In genomic region chr17:27534718-27535117, GRCm38 (mm10) we compare ENCODE assay signal across 8 mouse cellular contexts. TPM values are rescaled to one million over a fixed set of nuclear protein-coding genes. Genes with fewer than 3 reads are reported as not detected.
DNase-seq lines count a peak whose midpoint lies in the region; ATAC-seq lines count a peak whose summit lies in the region.

No protein-coding gene starts in this region.

- intact Hi-C loops in left cerebral cortex, postnatal 14 days (cut with DNase I) = loop anchor here (2.0 kb wide), 1 partner anchor 228 kb away; no protein-coding TSS in a partner anchor

- DNase-seq in ZHBTc4 (ENCODE audit: low read depth, low spot score) = peak; percentile 94
- peak; percentile 95 to 97 for DNase-seq in cerebellum, postnatal 4 days (ENCODE audit: low spot score in 2 of 2)
- DNase-seq in gastrocnemius, adult 8-10 months (ENCODE audit: low spot score in 2 of 2) = peak; percentile 67 to 71
- peak; percentile 84 to 93 for DNase-seq in left cerebral cortex, postnatal 14 days (ENCODE audit: low spot score in 2 of 2)
- DNase-seq in mesoderm, embryonic 11.5 days (ENCODE audit: low read depth, low spot score) = peak; percentile 94
- peak; percentile 83 for DNase-seq in right cerebral cortex, postnatal 25 days
- DNase-seq in urinary bladder, postnatal 4 days (ENCODE audit: low spot score in 2 of 2) = peak; percentile 73 to 92

- ATAC-seq in inflammation-experienced regulatory T-cells, adult 6 months = peak; percentile 65

RNA-seq across cellular contexts. Expression of gene Grm4, which starts 13.5 kb away (rescaled TPM):
- under 1 TPM in 1 of 4 experiments, not detected in 3; 0.11 TPM for total RNA-seq in gastrocnemius, adult 8-10 months (2022)
- under 1 TPM in 1 of 3 experiments, not detected in 2; 0.09 TPM for polyA plus RNA-seq in inflammation-experienced regulatory T-cells, adult 6 months (2017; shearing (Covaris generic))
- 10 to 100 TPM; 24.1 to 25.6 TPM for total RNA-seq in left cerebral cortex, postnatal 14 days (2021)

RNA-seq across cellular contexts. Expression of gene Hmga1, which starts 21.6 kb away (rescaled TPM):
- 10 to 100 TPM; 27.6 to 34.9 (median 31.9) TPM for total RNA-seq in gastrocnemius, adult 8-10 months (2022)
- 10 to 100 TPM; 37.3 to 69.6 (median 41.9) TPM for polyA plus RNA-seq in inflammation-experienced regulatory T-cells, adult 6 months (2017; shearing (Covaris generic))
- 10 to 100 TPM; 40.0 to 47.9 TPM for total RNA-seq in left cerebral cortex, postnatal 14 days (2021)

RNA-seq across cellular contexts. Expression of gene AI413582, which starts 30.8 kb away (rescaled TPM):
- total RNA-seq in gastrocnemius, adult 8-10 months (2022) = 1 to 10 TPM; 1.7 to 3.9 (median 2.8) TPM
- polyA plus RNA-seq in inflammation-experienced regulatory T-cells, adult 6 months (2017; shearing (Covaris generic)) = 100 to 1,000 TPM in 2 of 3 experiments, 10 to 100 TPM in 1; 97.7 to 129 (median 111) TPM
- total RNA-seq in left cerebral cortex, postnatal 14 days (2021) = 10 to 100 TPM; 92.2 to 97.5 TPM

Comparison
In these comparisons a context has a peak if more than half of its experiments do, and no peak if none do; other contexts are left out.
1. Peak in every context shown above with its lines: DNase-seq and ATAC-seq.
2. RNA of gene Grm4, which starts 13.5 kb away (total RNA-seq): 24.1 to 25.6 TPM in left cerebral cortex, postnatal 14 days; 0.11 TPM in gastrocnemius, adult 8-10 months; every median in the first group is over 10 times any median in the second.
3. RNA of gene AI413582, which starts 30.8 kb away (total RNA-seq): 92.2 to 97.5 TPM in left cerebral cortex, postnatal 14 days; 1.7 to 3.9 TPM in gastrocnemius, adult 8-10 months; every median in the first group is over 10 times any median in the second.